Mouse (Mus musculus): ENCODE data around the gene Vstm2b. TPM values are rescaled to one million over a fixed set of nuclear protein-coding genes. Genes with fewer than 3 reads are reported as not detected.

Gene Vstm2b
- 0.49 and 0.75 TPM in 2 replicates for polyA plus RNA-seq (2015; fragmentation: Nextera tagmentation; extraction: Ambion mirVana)

- H3K27ac ChIP-seq: no peak within 1 kb of the TSS
These were observed at the start of gene Vstm2b for GRCm38 (mm10) chr7:40898096-40898710. Gene Vstm2b, plus strand, starts transcription at chr7:40898328.

GRCm38 (mm10) chr7:40856088-40856625 lies 42.0 kb upstream of the Vstm2b start:
- Histone ChIP-seq H3K36me3 (no peaks in the 10 kb centered on the region), H3K27me3 (replicated peaks) (no peaks in the 10 kb centered on the region), H3K9me3 (no peaks in the 10 kb centered on the region), H3K4me2 (replicated peaks) (no peak overlapping the region), H3K27ac (no peak overlapping the region), H3K4me3 (replicated peaks) (no peak overlapping the region), H3K4me1 (replicated peaks) (no peaks in the 10 kb centered on the region), H3K9ac (no peak overlapping the region)
- ATAC-seq: no peak
- WGBS: 67% methylated on average over 7 of the region's 7 CpGs

More at GRCm38 (mm10) chr7:40898096-40898710, at the start of gene Vstm2b:
- no peak for ATAC-seq
- Histone ChIP-seq H3K9me3 (no peaks in the 10 kb centered on the region), H3K36me3 (no peaks in the 10 kb centered on the region), H3K4me3 (replicated peaks) (peak within 1 kb of the TSS; percentile 43), H3K9ac (peak within 1 kb of the TSS; percentile 32), H3K4me2 (replicated peaks) (peak within 1 kb of the TSS; percentile 87), H3K27me3 (replicated peaks) (peaks cover 67% of the 10 kb centered on the region), H3K4me1 (replicated peaks) (peaks cover 8% of the 10 kb centered on the region)
- WGBS: under 1% methylated on average over 34 of the region's 35 CpGs

- 46% methylated on average over 7 of the region's 7 CpGs for WGBS
- no peaks in the 10 kb centered on the region for H3K9me3 ChIP-seq
- no peaks in the 10 kb centered on the region for H3K4me1 ChIP-seq (replicated peaks)
- no peaks in the 10 kb centered on the region for H3K27me3 ChIP-seq (replicated peaks)
- no peak for ATAC-seq
- H3K9ac ChIP-seq: no peak overlapping the region
- no peak overlapping the region for H3K27ac ChIP-seq
- no peak overlapping the region for H3K4me2 ChIP-seq (replicated peaks)
- H3K4me3 ChIP-seq (replicated peaks): no peak overlapping the region
- H3K36me3 ChIP-seq: no peaks in the 10 kb centered on the region
These were observed 24.6 kb upstream of the Vstm2b start for GRCm38 (mm10) chr7:40873380-40873990.

GRCm38 (mm10) chr7:40884855-40885489 lies 13.2 kb upstream of the Vstm2b start:
- H3K4me1 ChIP-seq (replicated peaks): no peaks in the 10 kb centered on the region
- H3K9ac ChIP-seq: no peak overlapping the region
- 68% methylated on average over 8 of the region's 8 CpGs for WGBS
- H3K27ac ChIP-seq: no peak overlapping the region
- H3K4me2 ChIP-seq (replicated peaks): no peak overlapping the region
- no peaks in the 10 kb centered on the region for H3K9me3 ChIP-seq
- H3K4me3 ChIP-seq (replicated peaks): no peak overlapping the region
- no peaks in the 10 kb centered on the region for H3K27me3 ChIP-seq (replicated peaks)
- H3K36me3 ChIP-seq: no peaks in the 10 kb centered on the region
- ATAC-seq: no peak

- H3K9me3 ChIP-seq: no peaks in the 10 kb centered on the region
- WGBS: 74% methylated on average over 3 of the region's 3 CpGs
- H3K4me1 ChIP-seq (replicated peaks): no peaks in the 10 kb centered on the region
- ATAC-seq: no peak
- H3K4me2 ChIP-seq (replicated peaks): no peak overlapping the region
- no peak overlapping the region for H3K9ac ChIP-seq
- no peak overlapping the region for H3K4me3 ChIP-seq (replicated peaks)
- no peaks in the 10 kb centered on the region for H3K27me3 ChIP-seq (replicated peaks)
- no peak overlapping the region for H3K27ac ChIP-seq
- no peaks in the 10 kb centered on the region for H3K36me3 ChIP-seq
These were observed 9.8 kb upstream of the Vstm2b start for GRCm38 (mm10) chr7:40888358-40888757.

GRCm38 (mm10) chr7:40896964-40897363 lies 1.2 kb upstream of the Vstm2b start:
- Histone ChIP-seq H3K36me3 (no peaks in the 10 kb centered on the region), H3K9me3 (no peaks in the 10 kb centered on the region), H3K9ac (no peak overlapping the region), H3K4me1 (replicated peaks) (peaks cover 8% of the 10 kb centered on the region), H3K27ac (no peak overlapping the region), H3K4me2 (replicated peaks) (no peak overlapping the region), H3K4me3 (replicated peaks) (no peak overlapping the region), H3K27me3 (replicated peaks) (peaks cover 55% of the 10 kb centered on the region)
- no peak for ATAC-seq
- 63% methylated on average over 4 of the region's 4 CpGs for WGBS

GRCm38 (mm10) chr7:40898711-40899375 lies 715 bp downstream of the Vstm2b start:
- Histone ChIP-seq H3K36me3 (no peaks in the 10 kb centered on the region), H3K9me3 (no peaks in the 10 kb centered on the region), H3K4me3 (replicated peaks) (peak overlapping the region; percentile 43), H3K27me3 (replicated peaks) (peaks cover 69% of the 10 kb centered on the region), H3K27ac (no peak overlapping the region), H3K4me1 (replicated peaks) (peaks cover 8% of the 10 kb centered on the region), H3K9ac (peak overlapping the region; percentile 32), H3K4me2 (replicated peaks) (peak overlapping the region; percentile 87)
- under 1% methylated on average over 68 of the region's 70 CpGs for WGBS
- peak; percentile 48 for ATAC-seq

- H3K4me2 ChIP-seq (replicated peaks): peak overlapping the region; percentile 87
- no peaks in the 10 kb centered on the region for H3K36me3 ChIP-seq
- peak overlapping the region; percentile 32; the same call in 1 of the 2 replicates for H3K9ac ChIP-seq
- peaks cover 69% of the 10 kb centered on the region for H3K27me3 ChIP-seq (replicated peaks)
- under 1% methylated on average over 61 of the region's 61 CpGs for WGBS
- peaks cover 8% of the 10 kb centered on the region for H3K4me1 ChIP-seq (replicated peaks)
- peak; percentile 37; the same call in 1 of the 2 replicates for ATAC-seq
- H3K4me3 ChIP-seq (replicated peaks): peak overlapping the region; percentile 43
- H3K9me3 ChIP-seq: no peaks in the 10 kb centered on the region
- H3K27ac ChIP-seq: no peak overlapping the region
These were observed 1.5 kb downstream of the Vstm2b start for GRCm38 (mm10) chr7:40899376-40900265.

- Histone ChIP-seq H3K4me1 (replicated peaks) (peaks cover 8% of the 10 kb centered on the region), H3K36me3 (no peaks in the 10 kb centered on the region), H3K4me3 (replicated peaks) (no peak overlapping the region), H3K9ac (no peak overlapping the region), H3K27me3 (replicated peaks) (peaks cover 69% of the 10 kb centered on the region), H3K9me3 (no peaks in the 10 kb centered on the region), H3K4me2 (replicated peaks) (no peak overlapping the region), H3K27ac (no peak overlapping the region)
- peak; percentile 81 for ATAC-seq
- WGBS: 2% methylated on average over 16 of the region's 16 CpGs
These were observed 3.1 kb downstream of the Vstm2b start for GRCm38 (mm10) chr7:40901201-40901600.

- Histone ChIP-seq H3K9ac (no peak overlapping the region), H3K4me1 (replicated peaks) (peaks cover 8% of the 10 kb centered on the region), H3K36me3 (no peaks in the 10 kb centered on the region), H3K4me3 (replicated peaks) (no peak overlapping the region), H3K27me3 (replicated peaks) (peaks cover 57% of the 10 kb centered on the region), H3K9me3 (no peaks in the 10 kb centered on the region), H3K4me2 (replicated peaks) (peak overlapping the region; percentile 17; the same call in 1 of the 2 replicates), H3K27ac (no peak overlapping the region)
- WGBS: 16% methylated on average over 28 of the region's 28 CpGs
- no peak for ATAC-seq
These were observed 4.4 kb downstream of the Vstm2b start for GRCm38 (mm10) chr7:40902506-40902905.

GRCm38 (mm10) chr7:40906484-40906883 lies 8.4 kb downstream of the Vstm2b start:
- Histone ChIP-seq H3K4me1 (replicated peaks) (no peaks in the 10 kb centered on the region; the same call in 1 of the 2 replicates), H3K4me2 (replicated peaks) (no peak overlapping the region), H3K27me3 (replicated peaks) (peaks cover 19% of the 10 kb centered on the region), H3K4me3 (replicated peaks) (no peak overlapping the region), H3K9ac (no peak overlapping the region), H3K9me3 (no peaks in the 10 kb centered on the region), H3K36me3 (no peaks in the 10 kb centered on the region), H3K27ac (no peak overlapping the region)
- WGBS: 72% methylated on average over 1 of the region's 1 CpGs
- ATAC-seq: no peak
